Mouse (Mus musculus) thymus, adult 2 months (tissue): ENCODE results near the gene Lrrn4cl. TPM values are rescaled to one million over a fixed set of nuclear protein-coding genes. Genes with fewer than 3 reads are reported as not detected.

Source experiments
- DNase-seq: peaks from one replicate; pipeline ENCODE4 v3.0.0; 2021
- H3K27ac ChIP-seq: fragments of 200-500 bp; 2 replicates; pipeline ENCODE4 v1.5.1; 2012; ENCODE audit warnings: low read length, control low read depth; ENCODE audit not compliant: control insufficient read depth, insufficient read depth
- H3K27me3 ChIP-seq: fragments of 200-500 bp; 2 replicates; pipeline ENCODE4 v1.6.1; 2012; ENCODE audit warnings: mild to moderate bottlenecking, low read length, moderate library complexity, mixed read lengths; ENCODE audit not compliant: control insufficient read depth, insufficient read depth
- H3K36me3 ChIP-seq: fragments of 200-500 bp; 2 replicates; pipeline ENCODE4 v1.6.1; 2012; ENCODE audit warnings: mild to moderate bottlenecking, low read length, moderate library complexity; ENCODE audit not compliant: control insufficient read depth, insufficient read depth
- H3K4me1 ChIP-seq: fragments of 200-500 bp; replicated peaks from 2 replicates; pipeline ENCODE4 v1.6.1; 2012; ENCODE audit warnings: low read length; ENCODE audit not compliant: control insufficient read depth, insufficient read depth
- H3K4me3 ChIP-seq: fragments of 200-500 bp; 2 replicates; pipeline ENCODE4 v1.5.1; 2012; ENCODE audit warnings: mild to moderate bottlenecking, low read length, control low read depth, moderate library complexity; ENCODE audit not compliant: control insufficient read depth, insufficient read depth
- CTCF ChIP-seq: fragments of 200-500 bp; IDR thresholded peaks from 2 replicates; pipeline ENCODE4 v1.5.1; 2012; ENCODE audit warnings: mild to moderate bottlenecking, control low read depth, low read length, moderate library complexity, borderline replicate concordance; ENCODE audit not compliant: control insufficient read depth, poor library complexity, insufficient read depth; ENCODE audit errors: extremely low read depth
- POLR2A ChIP-seq: fragments of 200-500 bp; IDR thresholded peaks from 2 replicates; pipeline ENCODE4 v1.6.1; 2012; ENCODE audit warnings: mild to moderate bottlenecking, low read length, control low read depth, moderate library complexity; ENCODE audit not compliant: control insufficient read depth, poor library complexity, insufficient read depth; ENCODE audit errors: extremely low read depth
- WGBS: fragments of 180-500 bp; shearing (Covaris S2); methylation state at CpG from one replicate; pipeline ENCODE4 v1.1.7; 2018; 5-methylcytosine and 5-hydroxymethylcytosine counted together
- polyA plus RNA-seq: library from polyadenylated mRNA; depleted of rRNA; stranded (reverse); fragments of >200 nt; gene quantifications from 2 replicates; pipeline ENCODE4 v1.2.3, GENCODE M21; 2012

Lrrn4cl gene
- polyA plus RNA-seq, 1 experiment, result 1.3 TPM

DNA sequence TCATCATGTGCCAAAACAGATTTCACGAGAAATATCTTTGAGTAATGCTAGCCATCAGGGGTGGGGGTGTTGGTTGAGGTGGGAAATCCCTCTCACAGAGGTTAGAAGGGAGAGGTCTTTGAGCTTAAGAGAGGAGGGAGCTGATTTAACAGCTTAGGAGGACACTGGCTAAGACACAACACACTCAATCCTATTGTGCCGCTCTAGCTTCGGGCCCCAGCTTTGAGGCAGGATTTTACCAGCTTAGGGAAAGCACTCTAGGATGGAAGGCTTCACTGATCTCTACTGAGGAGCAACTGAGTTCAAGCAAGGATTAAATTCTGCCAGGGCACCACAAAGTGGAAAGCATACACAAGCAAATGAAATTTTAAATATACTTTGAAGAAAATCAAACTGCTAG lies 33.6 kb upstream of the Lrrn4cl start:
- H3K36me3 ChIP-seq, result peaks cover 20% of the 10 kb centered on the region

DNA sequence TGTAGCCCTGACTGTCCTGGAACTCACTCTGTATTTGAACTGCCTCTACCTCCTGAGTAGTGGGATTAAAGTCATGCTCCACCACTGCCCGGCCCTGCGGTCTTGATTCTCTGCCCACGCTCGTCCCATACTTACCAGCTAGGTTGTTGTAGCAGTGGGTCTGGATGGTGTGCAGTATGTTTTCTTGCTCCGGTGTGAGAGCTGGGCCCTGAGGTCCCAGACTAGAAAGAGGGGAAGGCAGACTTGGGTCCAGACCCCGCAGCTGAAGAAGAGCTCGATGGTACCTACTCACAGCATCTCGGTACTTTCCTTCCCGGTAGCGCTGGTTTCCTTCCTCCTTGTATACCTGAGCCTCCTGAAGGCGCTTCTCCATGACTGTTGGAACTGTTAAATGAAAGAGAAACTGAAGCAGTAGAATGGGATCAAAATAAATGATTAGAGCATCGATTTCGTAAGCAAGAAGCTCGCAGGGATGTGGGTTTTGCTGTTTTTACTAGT lies 32.2 kb upstream of the Lrrn4cl start:
- Histone ChIP-seq H3K27ac (peak overlapping the region; percentile 48), H3K4me1 (peaks cover 9% of the 10 kb centered on the region), H3K36me3 (peaks cover 16% of the 10 kb centered on the region), H3K27me3 (no peaks in the 10 kb centered on the region), H3K4me3 (peak overlapping the region; percentile 56)
- TF ChIP-seq CTCF, result 0 out of 2 replicates have a peak, but pooled peaks have one; percentile 17
- TF ChIP-seq POLR2A, result no peak
- no peak for DNase-seq
- 6% methylated on average over 14 of the region's 14 CpGs for WGBS

More for the DNA sequence above, 33.6 kb upstream of the Lrrn4cl start:
- DNase-seq, result no peak
- WGBS, result 84% methylated on average over 3 of the region's 3 CpGs
- no peak overlapping the region for H3K27ac ChIP-seq
- H3K27me3 ChIP-seq, result no peaks in the 10 kb centered on the region
- H3K4me3 ChIP-seq, result no peak overlapping the region
- TF ChIP-seq CTCF, result no peak
- TF ChIP-seq POLR2A, result no peak
- H3K4me1 ChIP-seq, result peaks cover 6% of the 10 kb centered on the region

DNA sequence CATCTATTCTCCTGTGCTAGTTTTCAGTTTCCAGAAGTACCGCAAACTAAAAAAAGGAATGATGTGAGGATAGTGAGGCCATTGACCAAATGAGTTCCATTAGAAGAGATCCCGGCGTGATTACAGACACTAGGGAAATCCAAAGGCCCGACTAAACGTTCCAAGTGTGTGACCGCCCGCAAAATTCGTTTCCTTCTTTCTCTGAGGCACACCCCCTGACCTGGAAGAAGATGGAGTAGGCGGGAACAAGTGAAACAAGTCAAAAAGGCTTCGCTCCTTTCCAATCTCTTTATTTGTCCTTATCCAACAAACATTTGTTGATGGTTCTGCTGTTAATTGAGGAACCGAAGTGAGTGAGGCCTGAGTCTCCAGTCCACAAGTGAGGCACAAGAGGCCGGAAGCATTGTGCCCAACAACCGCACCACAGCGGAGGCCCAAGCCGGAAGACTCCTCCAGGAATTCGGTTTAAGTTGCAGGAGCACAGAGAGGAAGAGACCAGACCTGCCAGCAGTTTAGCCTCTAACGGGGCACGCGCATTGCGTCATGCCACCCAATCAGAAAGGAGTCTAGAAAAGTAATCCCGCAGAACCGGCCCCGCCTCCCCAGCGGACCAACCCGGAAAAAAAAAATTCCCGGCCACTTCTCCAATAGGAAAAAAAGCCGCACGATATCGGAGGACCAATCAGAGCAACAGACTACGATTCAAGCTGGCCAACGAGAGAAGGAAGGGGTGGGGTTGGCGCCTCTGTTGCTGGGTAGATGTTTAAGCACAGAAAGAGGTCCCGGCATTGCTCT lies 31.6 kb upstream of the Lrrn4cl start, which contains the start of gene Ttc9c:
Gene Ttc9c, minus strand, starts transcription at position 533 of the 795 bp plus-strand sequence.
- peak within 1 kb of the TSS; percentile 91 for H3K27ac ChIP-seq
- H3K4me1 ChIP-seq, result peaks cover 9% of the 10 kb centered on the region
- TF ChIP-seq CTCF (no peak), POLR2A (peak; percentile 73)
- WGBS, result under 1% methylated on average over 33 of the region's 33 CpGs
- no peaks in the 10 kb centered on the region for H3K27me3 ChIP-seq
- DNase-seq, result peak; percentile 92
- H3K36me3 ChIP-seq, result peaks cover 19% of the 10 kb centered on the region
- H3K4me3 ChIP-seq, result peak within 1 kb of the TSS; percentile 62

DNA sequence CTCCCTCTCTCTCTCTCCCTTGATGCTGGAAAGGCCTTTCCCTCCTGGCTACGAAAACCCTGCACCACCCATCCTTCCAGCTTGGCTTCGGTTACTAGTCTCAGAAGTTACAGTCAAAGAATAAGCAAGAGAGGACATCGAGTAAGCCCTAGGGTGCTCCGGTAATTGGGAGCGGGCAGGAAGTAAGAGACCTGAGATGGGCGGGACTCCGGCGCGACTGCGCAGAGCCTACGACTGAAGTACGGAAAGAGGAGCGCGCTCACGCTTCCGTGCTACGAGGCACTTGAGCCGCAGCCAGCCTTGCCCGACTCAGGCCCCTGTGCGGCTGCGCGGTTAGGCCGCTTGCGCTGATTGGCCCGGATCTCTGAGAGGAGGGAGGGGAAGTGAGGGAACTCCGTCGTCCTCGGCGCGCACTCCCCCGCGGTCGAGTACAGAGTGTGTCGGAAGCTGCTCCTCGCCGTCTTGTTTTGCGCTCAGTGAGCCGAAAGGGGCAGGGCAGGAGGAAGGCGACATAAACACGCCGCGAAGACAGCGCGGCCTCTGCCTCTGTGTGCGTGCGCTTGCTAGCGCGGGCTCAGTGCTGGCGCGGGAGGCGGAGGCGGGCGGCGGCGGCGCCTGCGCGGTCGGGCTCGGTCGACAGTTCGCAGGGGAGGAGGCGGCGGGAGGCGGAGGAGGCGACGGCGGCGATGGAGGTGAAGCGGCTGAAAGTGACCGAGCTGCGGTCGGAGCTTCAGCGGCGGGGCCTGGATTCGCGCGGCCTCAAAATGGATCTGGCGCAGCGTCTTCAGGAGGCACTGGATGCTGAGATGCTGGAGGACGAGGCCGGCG lies 30.8 kb upstream of the Lrrn4cl start, which contains the start of gene Hnrnpul2:
Gene Hnrnpul2, plus strand, starts transcription at position 415 of the 828 bp plus-strand sequence.
- Histone ChIP-seq H3K36me3 (peaks cover 19% of the 10 kb centered on the region), H3K4me1 (peaks cover 9% of the 10 kb centered on the region), H3K27me3 (no peaks in the 10 kb centered on the region), H3K4me3 (peak within 1 kb of the TSS; percentile 62), H3K27ac (peak within 1 kb of the TSS; percentile 91)
- under 1% methylated on average over 83 of the region's 83 CpGs for WGBS
- peak; percentile 98 for DNase-seq
- peak; percentile 94 for TF ChIP-seq POLR2A
- 0 out of 2 replicates have a peak, but pooled peaks have one; percentile 46 for TF ChIP-seq CTCF

DNA sequence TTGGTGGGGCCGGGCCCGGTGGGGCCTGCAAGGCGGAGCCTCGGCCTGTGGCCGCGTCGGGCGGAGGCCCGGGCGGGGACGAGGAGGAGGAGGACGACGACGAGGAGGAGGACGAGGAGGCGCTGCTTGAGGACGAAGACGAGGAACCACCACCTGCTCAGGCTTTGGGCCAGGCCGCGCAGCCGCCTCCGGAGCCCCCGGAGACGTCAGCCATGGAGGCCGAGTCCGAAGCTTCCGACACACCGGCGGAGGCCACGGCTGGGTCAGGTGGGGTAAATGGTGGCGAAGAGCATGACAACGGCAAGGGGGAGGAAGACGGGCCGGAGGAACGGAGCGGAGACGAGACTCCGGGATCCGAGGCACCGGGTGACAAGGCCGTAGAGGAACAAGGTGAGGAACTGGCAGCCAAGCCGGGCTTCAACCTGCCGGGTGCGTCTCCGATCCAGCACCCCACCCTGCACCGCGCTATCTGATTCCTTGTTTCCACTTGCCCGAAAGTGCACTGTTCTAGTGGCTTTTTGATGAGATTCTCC lies 30.1 kb upstream of the Lrrn4cl start:
- H3K4me1 ChIP-seq, result peaks cover 9% of the 10 kb centered on the region
- peaks cover 26% of the 10 kb centered on the region for H3K36me3 ChIP-seq
- no peaks in the 10 kb centered on the region for H3K27me3 ChIP-seq
- peak overlapping the region; percentile 78 for H3K27ac ChIP-seq
- no peak for DNase-seq
- under 1% methylated on average over 48 of the region's 48 CpGs for WGBS
- TF ChIP-seq POLR2A, result no peak
- no peak for TF ChIP-seq CTCF
- H3K4me3 ChIP-seq, result peak overlapping the region; percentile 62

DNA sequence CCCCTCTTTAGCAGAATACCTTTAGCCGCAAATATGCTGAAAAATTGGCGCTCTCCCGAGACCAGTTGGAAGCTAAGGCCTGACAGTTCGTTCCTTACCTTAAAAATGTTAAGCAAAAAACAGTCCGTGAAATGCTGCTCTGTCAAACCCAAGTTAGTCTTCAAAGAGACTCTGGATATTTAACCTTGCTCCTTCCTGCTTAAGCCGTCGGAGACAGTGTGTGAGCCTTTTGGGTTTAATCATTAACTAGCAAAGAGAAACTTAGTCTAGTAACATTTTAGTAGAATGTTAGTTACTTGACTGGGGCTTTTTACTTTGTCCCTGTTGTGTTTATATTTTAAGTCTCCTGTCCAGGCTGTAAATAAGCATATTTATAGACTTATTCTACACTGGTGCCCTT lies 29.4 kb upstream of the Lrrn4cl start:
- peak overlapping the region; percentile 62 for H3K4me3 ChIP-seq
- H3K4me1 ChIP-seq, result peaks cover 9% of the 10 kb centered on the region
- H3K27ac ChIP-seq, result no peak overlapping the region; the same call in 1 of the 2 replicates
- H3K36me3 ChIP-seq, result peaks cover 32% of the 10 kb centered on the region
- no peaks in the 10 kb centered on the region for H3K27me3 ChIP-seq
- under 1% methylated on average over 7 of the region's 7 CpGs for WGBS
- no peak for TF ChIP-seq POLR2A
- DNase-seq, result no peak
